Comparison of ENCODE assay signal across 19 mouse cellular contexts in genomic region chr7:66580687-66581151, GRCm38 (mm10).
DNase-seq lines count a peak whose midpoint lies in the region; ATAC-seq and TF ChIP-seq lines count a peak whose summit lies in the region.
"Had no signal": no experiment of that assay in that cellular context is flagged by ENCODE, and none has a peak within 500 bp of the region (broad histone marks: within the 10 kb centered on the region; RNA-seq: fewer than 3 reads in every experiment).

No protein-coding gene starts in this region.

- no peaks in the 10 kb centered on the region for H3K79me2 ChIP-seq in C2C12 (ENCODE audit: control insufficient read depth, insufficient read depth)

- TF ChIP-seq POLR2A in kidney, adult 2 months (IDR thresholded peaks at IDR 0.05; ENCODE audit: low read depth, low read length) = no peak

- no peak for TF ChIP-seq CTCF in C2C12 (IDR thresholded peaks at IDR 0.05; ENCODE audit: control insufficient read depth, insufficient read depth, insufficient read length)
- TF ChIP-seq CTCF in kidney, adult 2 months (conservative IDR thresholded peaks at IDR 0.05; ENCODE audit: insufficient read depth, insufficient read length, low read depth, low read length) = no peak

- H3K4me1 ChIP-seq in hindbrain, embryonic 16.5 days (ENCODE audit: control insufficient read depth, insufficient read depth, low read depth, low read length) = no peaks in the 10 kb centered on the region
- H3K4me1 ChIP-seq in hindbrain, embryonic 12.5 days = no peaks in the 10 kb centered on the region
- no peaks in the 10 kb centered on the region for H3K4me1 ChIP-seq in intestine, embryonic 14.5 days (replicated peaks; ENCODE audit: control insufficient read depth, insufficient read depth, low read length)
- H3K4me1 ChIP-seq in kidney, adult 2 months (ENCODE audit: control insufficient read depth, insufficient read depth, low read length) = no peaks in the 10 kb centered on the region
- H3K4me1 ChIP-seq: embryonic facial prominence, embryonic 13.5 days; forebrain, embryonic 10.5 days; limb, embryonic 12.5 days had no signal

- DNase-seq in 3134 (ENCODE audit: extremely low read depth, insufficient read length, low spot score) = peak; percentile 79
- no peak for DNase-seq in intestine, embryonic 14.5 days (ENCODE audit: low spot score)
- DNase-seq in ovary, postnatal 36 days (ENCODE audit: low spot score) = no peak
- no peak for DNase-seq in kidney, adult 2 months
- DNase-seq: adrenal gland, postnatal 14 days; cerebellum, adult 8-10 months; gastrocnemius, postnatal 10 days; heart, postnatal 4 days; kidney, adult 8-10 months; kidney, postnatal 25 days; retina, postnatal 1 day; spleen, adult 18-20 months had no signal

- peak; percentile 75 for ATAC-seq in hindbrain, embryonic 16.5 days
- ATAC-seq in hindbrain, embryonic 12.5 days (ENCODE audit: low FRiP score) = no peak
- peak; percentile 62; the same call in 1 of the 2 replicates for ATAC-seq in intestine, embryonic 14.5 days (replicated peaks; ENCODE audit: low FRiP score, low TSS enrichment, low read depth)

- H3K27ac ChIP-seq in hindbrain, embryonic 16.5 days (ENCODE audit: low read depth, low read length) = no peak overlapping the region
- no peak overlapping the region for H3K27ac ChIP-seq in hindbrain, embryonic 12.5 days
- no peak overlapping the region for H3K27ac ChIP-seq in intestine, embryonic 14.5 days (ENCODE audit: low read depth)
- no peak overlapping the region for H3K27ac ChIP-seq in kidney, adult 2 months (ENCODE audit: insufficient read depth, low read depth, low read length)
- H3K27ac ChIP-seq: embryonic facial prominence, embryonic 13.5 days; forebrain, embryonic 10.5 days; limb, embryonic 12.5 days; liver, embryonic 14.5 days had no signal

- no peaks in the 10 kb centered on the region for H3K36me3 ChIP-seq in hindbrain, embryonic 16.5 days (ENCODE audit: control insufficient read depth, insufficient read depth, low read length)
- no peaks in the 10 kb centered on the region for H3K36me3 ChIP-seq in hindbrain, embryonic 12.5 days
- H3K36me3 ChIP-seq in C2C12 (ENCODE audit: control insufficient read depth, insufficient read depth) = no peaks in the 10 kb centered on the region
- H3K36me3 ChIP-seq in intestine, embryonic 14.5 days (ENCODE audit: control insufficient read depth, insufficient read depth, low read length) = no peaks in the 10 kb centered on the region
- no peaks in the 10 kb centered on the region for H3K36me3 ChIP-seq in kidney, adult 2 months (ENCODE audit: control insufficient read depth, insufficient read depth, low read length)
- H3K36me3 ChIP-seq: embryonic facial prominence, embryonic 13.5 days; forebrain, embryonic 10.5 days; limb, embryonic 12.5 days had no signal

- H3K4me2 ChIP-seq in hindbrain, embryonic 16.5 days (ENCODE audit: low read length) = no peak overlapping the region
- no peak overlapping the region for H3K4me2 ChIP-seq in hindbrain, embryonic 12.5 days (replicated peaks)
- no peak overlapping the region for H3K4me2 ChIP-seq in intestine, embryonic 14.5 days (ENCODE audit: low read length)
- H3K4me2 ChIP-seq: embryonic facial prominence, embryonic 13.5 days; limb, embryonic 12.5 days had no signal

- WGBS in hindbrain, embryonic 16.5 days = 42% methylated on average over 2 of the region's 2 CpGs
- WGBS in hindbrain, embryonic 12.5 days = 60% methylated on average over 2 of the region's 2 CpGs
- WGBS in intestine, embryonic 14.5 days = 32% methylated on average over 2 of the region's 2 CpGs
- 53% methylated on average over 2 of the region's 2 CpGs for WGBS in kidney, adult 2 months

- no peaks in the 10 kb centered on the region for H3K9me3 ChIP-seq in hindbrain, embryonic 16.5 days (ENCODE audit: control insufficient read depth, low read length)
- no peaks in the 10 kb centered on the region for H3K9me3 ChIP-seq in hindbrain, embryonic 12.5 days (replicated peaks)
- H3K9me3 ChIP-seq in intestine, embryonic 14.5 days (ENCODE audit: control insufficient read depth, low read length) = no peaks in the 10 kb centered on the region
- H3K9me3 ChIP-seq: embryonic facial prominence, embryonic 13.5 days; forebrain, embryonic 10.5 days; limb, embryonic 12.5 days had no signal

- no peak overlapping the region for H3K4me3 ChIP-seq in hindbrain, embryonic 16.5 days (ENCODE audit: low read length)
- H3K4me3 ChIP-seq in hindbrain, embryonic 12.5 days = no peak overlapping the region
- no peak overlapping the region for H3K4me3 ChIP-seq in C2C12 (ENCODE audit: insufficient read depth, poor library complexity, severe bottlenecking)
- H3K4me3 ChIP-seq in intestine, embryonic 14.5 days (ENCODE audit: low read depth, low read length) = no peak overlapping the region
- H3K4me3 ChIP-seq in kidney, adult 2 months (ENCODE audit: insufficient read depth, low read depth, low read length) = no peak overlapping the region
- H3K4me3 ChIP-seq: embryonic facial prominence, embryonic 13.5 days; forebrain, embryonic 10.5 days; limb, embryonic 12.5 days had no signal

- H3K9ac ChIP-seq in hindbrain, embryonic 16.5 days (ENCODE audit: low read depth, low read length) = no peak overlapping the region
- H3K9ac ChIP-seq in hindbrain, embryonic 12.5 days = no peak overlapping the region
- H3K9ac ChIP-seq in intestine, embryonic 14.5 days (ENCODE audit: low read length) = no peak overlapping the region
- H3K9ac ChIP-seq: embryonic facial prominence, embryonic 13.5 days; limb, embryonic 12.5 days; liver, embryonic 14.5 days had no signal

- no peaks in the 10 kb centered on the region for H3K79me3 ChIP-seq in C2C12 (ENCODE audit: low read depth)

- H3K27me3 ChIP-seq in hindbrain, embryonic 16.5 days (replicated peaks; ENCODE audit: control insufficient read depth, insufficient read depth, low read length) = no peaks in the 10 kb centered on the region
- H3K27me3 ChIP-seq in hindbrain, embryonic 12.5 days = no peaks in the 10 kb centered on the region
- no peaks in the 10 kb centered on the region for H3K27me3 ChIP-seq in C2C12 (ENCODE audit: control insufficient read depth, insufficient read depth, insufficient read length)
- H3K27me3 ChIP-seq in intestine, embryonic 14.5 days (replicated peaks; ENCODE audit: control insufficient read depth, insufficient read depth, low read length) = no peaks in the 10 kb centered on the region
- no peaks in the 10 kb centered on the region for H3K27me3 ChIP-seq in kidney, adult 2 months (replicated peaks; ENCODE audit: control insufficient read depth, insufficient read depth, low read length)
- H3K27me3 ChIP-seq: embryonic facial prominence, embryonic 13.5 days had no signal

- no peak overlapping the region for H3ac ChIP-seq in C2C12 (ENCODE audit: control insufficient read depth, insufficient read length, low read depth)

TF ChIP-seq in C2C12, 6 proteins besides CTCF, POLR2A, EP300 and RAD21:
- TF ChIP-seq MAX (IDR thresholded peaks at IDR 0.05) (no peak), FOSL1 (IDR thresholded peaks at IDR 0.05; ENCODE audit: insufficient read depth, low read length, poor library complexity, severe bottlenecking) (peak; percentile 78), MYOD1 (IDR thresholded peaks at IDR 0.05; ENCODE audit: control insufficient read depth, insufficient read length, low read depth) (peak; percentile 85)
